Mouse (Mus musculus) c-Kit-positive CD71-negative TER-119-negative erythroid progenitor cells, embryonic 14.5 days (primary cell): ENCODE measurements around the gene Hspb7.

Experiments used
- DNase-seq: peaks from one replicate; pipeline ENCODE4 v3.0.0-alpha.2; 2013; ENCODE audit warnings: low read depth

The Hspb7 gene

GRCm38 (mm10) chr4:141444451-141445327 is 24.1 kb downstream of the Hspb7 start, which contains the start of gene Zbtb17:
Gene Zbtb17, plus strand, starts transcription at chr4:141444654.
- DNase-seq: peak; percentile 76

- peak; percentile 17 for DNase-seq
These were observed 24.7 kb downstream of the Hspb7 start for GRCm38 (mm10) chr4:141445328-141445720.

- no peak for DNase-seq
These were observed 25.6 kb downstream of the Hspb7 start for GRCm38 (mm10) chr4:141446211-141446610.

- DNase-seq: peak; percentile 20
These were observed 30.7 kb downstream of the Hspb7 start for GRCm38 (mm10) chr4:141451251-141451650.

- no peak for DNase-seq
These were observed 31.4 kb downstream of the Hspb7 start for GRCm38 (mm10) chr4:141451916-141452450.

GRCm38 (mm10) chr4:141454581-141455350 is 34.2 kb downstream of the Hspb7 start:
- DNase-seq: peak; percentile 49

GRCm38 (mm10) chr4:141455526-141455925 is 34.9 kb downstream of the Hspb7 start:
- DNase-seq: no peak

GRCm38 (mm10) chr4:141456193-141456938 is 35.8 kb downstream of the Hspb7 start:
- DNase-seq: no peak

GRCm38 (mm10) chr4:141458236-141458635 is 37.7 kb downstream of the Hspb7 start:
- no peak for DNase-seq

- DNase-seq: no peak
These were observed 38.3 kb downstream of the Hspb7 start for GRCm38 (mm10) chr4:141458888-141459287.

- DNase-seq: no peak
These were observed 39.2 kb downstream of the Hspb7 start for GRCm38 (mm10) chr4:141459766-141460165.

- no peak for DNase-seq
These were observed 39.9 kb downstream of the Hspb7 start for GRCm38 (mm10) chr4:141460481-141460880.

- no peak for DNase-seq
These were observed 40.5 kb downstream of the Hspb7 start for GRCm38 (mm10) chr4:141461088-141461487.

GRCm38 (mm10) chr4:141461576-141461975 is 41.0 kb downstream of the Hspb7 start:
- no peak for DNase-seq

GRCm38 (mm10) chr4:141463472-141463871 is 42.9 kb downstream of the Hspb7 start:
- no peak for DNase-seq

GRCm38 (mm10) chr4:141464722-141465121 is 44.1 kb downstream of the Hspb7 start:
- DNase-seq: no peak

- DNase-seq: no peak
These were observed 45.1 kb downstream of the Hspb7 start for GRCm38 (mm10) chr4:141465512-141466288.

GRCm38 (mm10) chr4:141466289-141466795 is 45.8 kb downstream of the Hspb7 start:
- DNase-seq: no peak

GRCm38 (mm10) chr4:141466844-141467580 is 46.4 kb downstream of the Hspb7 start:
- no peak for DNase-seq

GRCm38 (mm10) chr4:141467581-141467927 is 47.0 kb downstream of the Hspb7 start:
- no peak for DNase-seq
